Mouse (Mus musculus): Measurements from ENCODE around the gene Cyb5b. TPM values are rescaled to one million over a fixed set of nuclear protein-coding genes. Genes with fewer than 3 reads are reported as not detected.
A peak's percentile ranks its signal among the peaks of the same experiment; 100 is the strongest.

Gene Cyb5b
- polyA plus RNA-seq, 1 experiment: 157 TPM

DNA sequence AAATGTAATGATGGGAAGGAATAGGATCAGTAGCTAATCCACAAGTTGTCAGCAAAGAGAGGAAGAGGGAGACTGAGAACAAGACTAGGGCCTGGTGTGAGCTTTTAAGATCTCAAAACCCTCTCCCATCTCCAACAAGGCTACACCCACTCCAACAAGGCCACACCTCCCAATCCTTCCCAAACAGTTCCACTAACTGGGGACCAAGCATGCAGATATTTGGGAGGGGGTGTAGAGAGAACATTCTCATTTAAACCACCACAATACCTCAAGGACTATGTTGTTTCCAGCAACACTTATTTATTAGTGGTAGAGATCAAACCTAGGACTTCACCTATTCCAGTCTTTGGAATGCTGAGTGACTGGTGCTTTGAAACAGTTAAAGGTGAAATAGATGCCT is 6.4 kb downstream of the Cyb5b start:
- Histone ChIP-seq H3K4me3 (ENCODE audit: low read depth, low read length) (no peak overlapping the region), H3K27me3 (ENCODE audit: control insufficient read depth, insufficient read depth, low read length) (no peaks in the 10 kb centered on the region), H3K36me3 (ENCODE audit: control insufficient read depth, insufficient read depth, low read length) (peaks cover 47% of the 10 kb centered on the region), H3K27ac (ENCODE audit: insufficient read depth, low read depth, low read length) (no peak overlapping the region), H3K4me1 (ENCODE audit: control insufficient read depth, insufficient read depth, insufficient read length, low read length) (peaks cover 9% of the 10 kb centered on the region; the same call in 1 of the 2 replicates)
- TF ChIP-seq CTCF (IDR thresholded peaks at IDR 0.05; ENCODE audit: extremely low read depth, insufficient read length, insufficient replicate concordance, low read depth, low read length): no peak
- no peak for TF ChIP-seq POLR2A (IDR thresholded peaks at IDR 0.05; ENCODE audit: low read depth, low read length)

DNA sequence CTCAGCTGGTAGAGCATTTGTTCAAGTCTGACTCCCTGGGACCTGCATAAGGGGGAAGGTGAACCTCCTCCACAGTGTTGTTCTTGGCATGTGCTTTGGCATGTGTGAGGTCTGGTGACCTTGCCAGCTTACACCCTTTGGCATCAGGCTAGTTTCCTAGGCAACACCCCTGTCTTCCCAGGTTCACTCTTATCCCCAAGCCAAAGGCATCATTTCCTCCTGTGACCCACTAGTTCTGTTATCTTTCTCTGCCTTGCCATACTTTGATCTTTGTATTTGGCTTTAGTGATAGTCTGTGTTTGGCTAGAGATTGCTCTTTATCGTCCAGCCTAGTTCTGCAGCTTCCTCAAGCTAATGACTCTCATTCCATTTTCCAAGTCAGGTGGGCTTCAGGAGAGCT is 7.4 kb downstream of the Cyb5b start:
- no peak for TF ChIP-seq CTCF (IDR thresholded peaks at IDR 0.05; ENCODE audit: extremely low read depth, insufficient read length, insufficient replicate concordance, low read depth, low read length)
- TF ChIP-seq POLR2A (IDR thresholded peaks at IDR 0.05; ENCODE audit: low read depth, low read length): no peak
- no peaks in the 10 kb centered on the region for H3K27me3 ChIP-seq (ENCODE audit: control insufficient read depth, insufficient read depth, low read length)
- peaks cover 9% of the 10 kb centered on the region; the same call in 1 of the 2 replicates for H3K4me1 ChIP-seq (ENCODE audit: control insufficient read depth, insufficient read depth, insufficient read length, low read length)
- 12% methylated on average over 1 of the region's 1 CpGs for WGBS
- H3K36me3 ChIP-seq (ENCODE audit: control insufficient read depth, insufficient read depth, low read length): peaks cover 49% of the 10 kb centered on the region
- H3K4me3 ChIP-seq (ENCODE audit: low read depth, low read length): no peak overlapping the region
- H3K27ac ChIP-seq (ENCODE audit: insufficient read depth, low read depth, low read length): no peak overlapping the region

DNA sequence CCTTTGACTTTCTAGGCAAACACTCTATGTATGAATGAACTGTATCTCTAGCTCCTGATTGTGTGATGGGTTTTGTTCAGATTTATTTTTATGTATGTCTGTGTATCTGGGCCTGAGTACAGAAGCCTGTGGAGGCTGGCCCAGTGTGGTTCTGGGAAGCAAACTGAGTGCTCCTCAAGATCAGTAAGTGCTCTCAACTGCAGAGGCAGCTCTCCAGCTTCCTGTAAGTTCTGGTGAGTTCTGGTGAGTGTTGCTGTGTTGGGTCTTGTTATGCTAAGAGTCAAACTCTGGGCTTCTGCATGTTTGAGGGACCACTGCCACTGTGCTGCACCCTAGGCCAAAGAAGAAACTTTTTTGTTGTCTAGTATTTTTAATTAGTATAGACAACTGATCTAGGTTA is 8.4 kb downstream of the Cyb5b start:
- H3K36me3 ChIP-seq (ENCODE audit: control insufficient read depth, insufficient read depth, low read length): peaks cover 44% of the 10 kb centered on the region
- H3K27ac ChIP-seq (ENCODE audit: insufficient read depth, low read depth, low read length): no peak overlapping the region
- no peaks in the 10 kb centered on the region for H3K27me3 ChIP-seq (ENCODE audit: control insufficient read depth, insufficient read depth, low read length)
- peaks cover 7% of the 10 kb centered on the region; the same call in 1 of the 2 replicates for H3K4me1 ChIP-seq (ENCODE audit: control insufficient read depth, insufficient read depth, insufficient read length, low read length)
- no peak for TF ChIP-seq POLR2A (IDR thresholded peaks at IDR 0.05; ENCODE audit: low read depth, low read length)
- no peak for TF ChIP-seq CTCF (IDR thresholded peaks at IDR 0.05; ENCODE audit: extremely low read depth, insufficient read length, insufficient replicate concordance, low read depth, low read length)
- no peak overlapping the region for H3K4me3 ChIP-seq (ENCODE audit: low read depth, low read length)

DNA sequence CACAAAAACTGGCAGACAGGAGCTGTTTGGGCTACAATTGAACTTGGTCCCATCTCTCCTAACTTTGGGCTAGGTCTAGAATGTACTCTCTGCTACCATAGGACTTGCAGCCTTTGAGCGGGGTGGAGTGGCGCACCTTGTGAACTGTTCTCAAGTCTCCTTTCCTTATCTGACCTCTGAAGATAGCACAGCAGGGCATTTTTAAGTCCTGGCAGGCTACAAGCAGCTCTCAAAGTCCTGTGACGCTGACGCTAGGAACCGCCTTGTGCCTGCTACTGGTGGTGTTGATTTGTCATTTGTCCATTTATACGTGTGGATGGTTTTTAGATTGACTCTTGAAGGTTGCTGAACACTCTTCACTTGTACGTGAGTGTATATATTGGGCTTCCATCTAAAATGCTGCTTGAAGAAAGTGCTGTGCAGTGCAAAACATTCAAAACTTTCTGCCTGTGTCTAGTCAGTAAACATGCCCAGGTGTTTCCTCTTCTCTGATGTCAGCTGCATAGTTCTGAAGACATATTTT is 13.9 kb downstream of the Cyb5b start:
- no peak overlapping the region for H3K4me3 ChIP-seq (ENCODE audit: low read depth, low read length)
- H3K4me1 ChIP-seq (ENCODE audit: control insufficient read depth, insufficient read depth, insufficient read length, low read length): no peaks in the 10 kb centered on the region
- TF ChIP-seq POLR2A (IDR thresholded peaks at IDR 0.05; ENCODE audit: low read depth, low read length) (no peak), CTCF (IDR thresholded peaks at IDR 0.05; ENCODE audit: extremely low read depth, insufficient read length, insufficient replicate concordance, low read depth, low read length) (no peak)
- H3K27ac ChIP-seq (ENCODE audit: insufficient read depth, low read depth, low read length): peak overlapping the region; percentile 62
- H3K27me3 ChIP-seq (ENCODE audit: control insufficient read depth, insufficient read depth, low read length): no peaks in the 10 kb centered on the region
- peaks cover 39% of the 10 kb centered on the region for H3K36me3 ChIP-seq (ENCODE audit: control insufficient read depth, insufficient read depth, low read length)
- WGBS: 35% methylated on average over 7 of the region's 7 CpGs

DNA sequence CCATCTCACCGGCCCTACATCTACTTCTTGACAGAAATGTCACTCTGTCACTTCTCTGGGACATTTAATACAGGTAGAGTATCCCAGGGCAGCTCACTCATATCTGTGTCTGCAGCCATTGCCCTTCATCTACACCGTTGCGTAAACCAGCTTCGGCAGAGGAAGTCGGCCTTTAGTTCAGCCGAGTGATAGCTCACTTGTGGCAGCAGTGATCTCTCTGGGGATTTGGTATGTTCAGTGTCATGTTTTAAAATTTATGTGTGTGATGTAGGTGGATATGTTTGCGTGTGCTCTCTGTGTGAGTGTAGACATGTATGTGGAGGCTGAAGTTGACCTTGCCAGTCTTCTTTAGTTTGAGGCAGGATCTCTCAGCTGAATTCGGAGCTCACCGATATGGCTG is 15.3 kb downstream of the Cyb5b start:
- no peak overlapping the region for H3K4me3 ChIP-seq (ENCODE audit: low read depth, low read length)
- H3K36me3 ChIP-seq (ENCODE audit: control insufficient read depth, insufficient read depth, low read length): peaks cover 44% of the 10 kb centered on the region
- no peak for TF ChIP-seq POLR2A (IDR thresholded peaks at IDR 0.05; ENCODE audit: low read depth, low read length)
- TF ChIP-seq CTCF (IDR thresholded peaks at IDR 0.05; ENCODE audit: extremely low read depth, insufficient read length, insufficient replicate concordance, low read depth, low read length): no peak
- no peaks in the 10 kb centered on the region for H3K4me1 ChIP-seq (ENCODE audit: control insufficient read depth, insufficient read depth, insufficient read length, low read length)
- WGBS: 76% methylated on average over 9 of the region's 9 CpGs
- no peaks in the 10 kb centered on the region for H3K27me3 ChIP-seq (ENCODE audit: control insufficient read depth, insufficient read depth, low read length)
- H3K27ac ChIP-seq (ENCODE audit: insufficient read depth, low read depth, low read length): no peak overlapping the region

DNA sequence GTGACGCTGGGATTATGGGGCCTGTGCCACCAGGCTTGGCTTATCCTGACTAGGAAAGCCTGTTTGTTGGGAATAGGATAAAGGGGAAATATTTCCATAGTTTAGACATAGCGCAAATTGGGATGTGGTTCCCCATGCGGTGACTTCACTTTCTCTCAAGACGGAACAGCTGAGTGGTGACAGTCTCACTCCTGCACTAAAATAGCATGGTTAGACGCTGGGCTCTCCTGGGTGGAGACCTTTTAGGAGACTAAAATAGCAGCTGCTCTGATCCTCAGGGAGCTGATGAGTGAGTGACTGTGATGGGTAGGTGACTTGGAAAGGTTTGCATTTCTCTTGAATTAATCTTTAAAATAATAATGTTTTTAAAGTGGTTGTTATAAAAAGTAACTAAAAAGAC is 17.4 kb downstream of the Cyb5b start:
- no peak for TF ChIP-seq CTCF (IDR thresholded peaks at IDR 0.05; ENCODE audit: extremely low read depth, insufficient read length, insufficient replicate concordance, low read depth, low read length)
- TF ChIP-seq POLR2A (IDR thresholded peaks at IDR 0.05; ENCODE audit: low read depth, low read length): no peak
- Histone ChIP-seq H3K27me3 (ENCODE audit: control insufficient read depth, insufficient read depth, low read length) (no peaks in the 10 kb centered on the region), H3K27ac (ENCODE audit: insufficient read depth, low read depth, low read length) (no peak overlapping the region), H3K4me1 (ENCODE audit: control insufficient read depth, insufficient read depth, insufficient read length, low read length) (no peaks in the 10 kb centered on the region), H3K36me3 (ENCODE audit: control insufficient read depth, insufficient read depth, low read length) (peaks cover 56% of the 10 kb centered on the region), H3K4me3 (ENCODE audit: low read depth, low read length) (no peak overlapping the region)
- WGBS: 88% methylated on average over 5 of the region's 5 CpGs

DNA sequence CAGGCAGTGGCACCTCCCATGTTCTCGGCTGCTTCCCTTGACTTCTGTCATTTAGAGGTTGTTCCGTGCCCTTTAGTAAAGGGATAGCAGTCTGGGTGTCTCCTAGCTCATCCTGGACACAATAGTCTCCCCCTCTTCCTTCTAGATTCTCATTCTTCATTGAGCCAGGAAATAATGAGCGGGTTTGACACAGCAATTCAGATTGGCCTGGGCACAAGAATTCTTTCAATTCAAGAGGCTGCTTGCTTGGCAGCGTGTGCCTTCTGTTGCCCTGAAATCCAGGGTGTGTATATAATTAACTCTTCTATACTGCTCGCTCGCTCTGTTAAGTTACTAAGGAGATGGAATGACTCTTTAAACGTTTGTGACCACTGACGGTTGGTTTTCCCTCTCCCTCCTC is 21.7 kb downstream of the Cyb5b start:
- Histone ChIP-seq H3K27ac (ENCODE audit: insufficient read depth, low read depth, low read length) (no peak overlapping the region), H3K4me1 (ENCODE audit: control insufficient read depth, insufficient read depth, insufficient read length, low read length) (no peaks in the 10 kb centered on the region), H3K36me3 (ENCODE audit: control insufficient read depth, insufficient read depth, low read length) (peaks cover 72% of the 10 kb centered on the region), H3K4me3 (ENCODE audit: low read depth, low read length) (no peak overlapping the region), H3K27me3 (ENCODE audit: control insufficient read depth, insufficient read depth, low read length) (no peaks in the 10 kb centered on the region)
- 78% methylated on average over 8 of the region's 8 CpGs for WGBS
- no peak for TF ChIP-seq CTCF (IDR thresholded peaks at IDR 0.05; ENCODE audit: extremely low read depth, insufficient read length, insufficient replicate concordance, low read depth, low read length)
- no peak for TF ChIP-seq POLR2A (IDR thresholded peaks at IDR 0.05; ENCODE audit: low read depth, low read length)

Measured in small intestine, adult 2 months (tissue).